Mouse (Mus musculus) liver, adult 2 months (tissue): Measurements from ENCODE around the gene Psen2. TPM values are rescaled to one million over a fixed set of nuclear protein-coding genes. Genes with fewer than 3 reads are reported as not detected.
A peak's percentile ranks its signal among the peaks of the same experiment; 100 is the strongest.

Source experiments
- DNase-seq: peaks from one replicate; pipeline ENCODE4 v3.0.0-alpha.2; 2011; ENCODE audit warnings: low read depth, low spot score; ENCODE audit errors: extremely low read depth
- H3K27ac ChIP-seq: fragments of 200-500 bp; replicated peaks from 2 replicates; pipeline ENCODE4 v1.5.1; 2012; ENCODE audit warnings: low read depth, mild to moderate bottlenecking, control low read depth, inconsistent platforms, low read length; ENCODE audit not compliant: insufficient read depth
- H3K27me3 ChIP-seq: fragments of 200-500 bp; 2 replicates; pipeline ENCODE4 v1.6.1; 2012; ENCODE audit warnings: mild to moderate bottlenecking, moderate library complexity, low read length, inconsistent platforms; ENCODE audit not compliant: control insufficient read depth, insufficient read depth
- H3K36me3 ChIP-seq: fragments of 200-500 bp; 2 replicates; pipeline ENCODE4 v1.6.1; 2012; ENCODE audit warnings: low read length, inconsistent platforms; ENCODE audit not compliant: control insufficient read depth, insufficient read depth
- H3K4me1 ChIP-seq: fragments of 200-500 bp; 2 replicates; pipeline ENCODE4 v1.6.1; 2011; ENCODE audit warnings: low read length; ENCODE audit not compliant: control insufficient read depth, insufficient read depth
- H3K4me3 ChIP-seq: fragments of 200-500 bp; 2 replicates; pipeline ENCODE4 v1.5.1; 2011; ENCODE audit warnings: low read depth, mild to moderate bottlenecking, control low read depth, low read length, moderate library complexity; ENCODE audit not compliant: insufficient read depth
- H3K79me2 ChIP-seq: fragments of 200-500 bp; 2 replicates; pipeline ENCODE4 v1.6.1; 2012; ENCODE audit warnings: inconsistent platforms, mild to moderate bottlenecking, low read length, moderate library complexity; ENCODE audit not compliant: control insufficient read depth, insufficient read depth
- H3K9ac ChIP-seq: fragments of 200-500 bp; 2 replicates; pipeline ENCODE4 v1.6.1; 2012; ENCODE audit warnings: low read depth, mild to moderate bottlenecking, control low read depth, inconsistent platforms, low read length
- CTCF ChIP-seq: fragments of 200-500 bp; IDR thresholded peaks from 2 replicates; pipeline ENCODE4 v1.5.1; 2011; ENCODE audit warnings: low read depth, low read length, control low read depth
- POLR2A ChIP-seq: fragments of 200-500 bp; IDR thresholded peaks from 2 replicates; pipeline ENCODE4 v1.6.1; 2011; ENCODE audit warnings: low read length, control low read depth; ENCODE audit not compliant: insufficient read depth; ENCODE audit errors: extremely low read depth
- WGBS: fragments of 180-500 bp; shearing (Covaris S2); methylation state at CpG from one replicate; pipeline ENCODE4 v1.1.7; 2018; 5-methylcytosine and 5-hydroxymethylcytosine counted together
- polyA plus RNA-seq: library from polyadenylated mRNA; depleted of rRNA; stranded (reverse); fragments of >200 nt; gene quantifications from 2 replicates; pipeline ENCODE4 v1.2.3, GENCODE M21; 2012
- total RNA-seq: library from RNA; depleted of rRNA; stranded (reverse); fragments of >200 nt; gene quantifications from 2 replicates; pipeline ENCODE4 v1.2.3, GENCODE M21; 2014

The Psen2 gene
- total and polyA plus RNA-seq, 2 experiments: 256 to 711 TPM

DNA sequence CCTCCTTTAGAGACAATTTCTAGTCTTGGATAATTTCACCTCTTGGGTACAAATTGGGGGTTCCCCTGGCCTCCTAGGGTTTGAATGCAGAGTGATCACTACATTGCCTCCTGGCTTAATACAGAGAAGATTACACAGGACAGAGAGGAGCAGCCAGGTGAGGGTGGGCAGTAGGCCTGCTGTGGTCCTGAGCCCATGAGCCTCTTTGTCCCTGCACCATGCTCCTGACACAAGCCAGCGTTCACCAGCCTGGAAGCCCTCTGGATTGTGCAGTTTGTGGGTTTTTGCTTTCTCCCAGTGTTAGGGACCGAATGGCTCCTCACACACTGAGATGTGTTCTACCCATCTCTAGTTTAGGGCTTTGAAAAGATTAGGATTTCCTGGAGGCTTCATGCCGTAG, 1.8 kb downstream of the Psen2 start:
- H3K79me2 ChIP-seq: no peaks in the 10 kb centered on the region
- no peaks in the 10 kb centered on the region for H3K27me3 ChIP-seq
- peaks cover 4% of the 10 kb centered on the region for H3K4me1 ChIP-seq
- no peak overlapping the region for H3K27ac ChIP-seq
- no peak for TF ChIP-seq POLR2A
- TF ChIP-seq CTCF: no peak
- no peak for DNase-seq
- 84% methylated on average over 3 of the region's 3 CpGs for WGBS
- H3K4me3 ChIP-seq: no peak overlapping the region
- H3K9ac ChIP-seq: no peak overlapping the region
- no peaks in the 10 kb centered on the region for H3K36me3 ChIP-seq

GRCm38 (mm10) chr1:180260886-180261285, 2.4 kb downstream of the Psen2 start:
- 75% methylated on average over 2 of the region's 2 CpGs for WGBS
- TF ChIP-seq CTCF: no peak
- no peak for TF ChIP-seq POLR2A
- H3K27ac ChIP-seq: no peak overlapping the region
- H3K27me3 ChIP-seq: no peaks in the 10 kb centered on the region
- peak; percentile 45 for DNase-seq
- H3K4me3 ChIP-seq: no peak overlapping the region
- no peak overlapping the region for H3K9ac ChIP-seq
- H3K79me2 ChIP-seq: no peaks in the 10 kb centered on the region
- no peaks in the 10 kb centered on the region for H3K36me3 ChIP-seq
- peaks cover 4% of the 10 kb centered on the region for H3K4me1 ChIP-seq

- Histone ChIP-seq H3K4me1 (peaks cover 6% of the 10 kb centered on the region), H3K27me3 (no peaks in the 10 kb centered on the region), H3K9ac (no peak overlapping the region), H3K27ac (no peak overlapping the region), H3K79me2 (peaks cover under 1% of the 10 kb centered on the region; the same call in 1 of the 2 replicates), H3K4me3 (no peak overlapping the region), H3K36me3 (no peaks in the 10 kb centered on the region)
- no peak for DNase-seq
- 92% methylated on average over 2 of the region's 2 CpGs for WGBS
- TF ChIP-seq CTCF: no peak
- no peak for TF ChIP-seq POLR2A
Measured at GRCm38 (mm10) chr1:180259753-180260152, 3.5 kb downstream of the Psen2 start.

- H3K79me2 ChIP-seq: peaks cover 6% of the 10 kb centered on the region; the same call in 1 of the 2 replicates
- no peak overlapping the region for H3K4me3 ChIP-seq
- WGBS: 95% methylated on average over 6 of the region's 6 CpGs
- no peak overlapping the region for H3K27ac ChIP-seq
- TF ChIP-seq POLR2A (no peak), CTCF (no peak)
- no peak overlapping the region for H3K9ac ChIP-seq
- no peaks in the 10 kb centered on the region for H3K27me3 ChIP-seq
- no peak for DNase-seq
- no peaks in the 10 kb centered on the region for H3K36me3 ChIP-seq
- H3K4me1 ChIP-seq: peaks cover 4% of the 10 kb centered on the region; the same call in 1 of the 2 replicates
Measured at GRCm38 (mm10) chr1:180257446-180257845, 5.8 kb downstream of the Psen2 start.

GRCm38 (mm10) chr1:180256866-180257265, 6.4 kb downstream of the Psen2 start:
- Histone ChIP-seq H3K4me1 (peaks cover 4% of the 10 kb centered on the region; the same call in 1 of the 2 replicates), H3K36me3 (no peaks in the 10 kb centered on the region), H3K79me2 (peaks cover 6% of the 10 kb centered on the region; the same call in 1 of the 2 replicates), H3K27me3 (no peaks in the 10 kb centered on the region), H3K9ac (peak overlapping the region; percentile 65; the same call in 1 of the 2 replicates), H3K27ac (peak overlapping the region; percentile 79), H3K4me3 (peak overlapping the region; percentile 79)
- peak; percentile 42 for DNase-seq
- 12% methylated on average over 4 of the region's 4 CpGs for WGBS
- TF ChIP-seq POLR2A: no peak
- no peak for TF ChIP-seq CTCF

DNA sequence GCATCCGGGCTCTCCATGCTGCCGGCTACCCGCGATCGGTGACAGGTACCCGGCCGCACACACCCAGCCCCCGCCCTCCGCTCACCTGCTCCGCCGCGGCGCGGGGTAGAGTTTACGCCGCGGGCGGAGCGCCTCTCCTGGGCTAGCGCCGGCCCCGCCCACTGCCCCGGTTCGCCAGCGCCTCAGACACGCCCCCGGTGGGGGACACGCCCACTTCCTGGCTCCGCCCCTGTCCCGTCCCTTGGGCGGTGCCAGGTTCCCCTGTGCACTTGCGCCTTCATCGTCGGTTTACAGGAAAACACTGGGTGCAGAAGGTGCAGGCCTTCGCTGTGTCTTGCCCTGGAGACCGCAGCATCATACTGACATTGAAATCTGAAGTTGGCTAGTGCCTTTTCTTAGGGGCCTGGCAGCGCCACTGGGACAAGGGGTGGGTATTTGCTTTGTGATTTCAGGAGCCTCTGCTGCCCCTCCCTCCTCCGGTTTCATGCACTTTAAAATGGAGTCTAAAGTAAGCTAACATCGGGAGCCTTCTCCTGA, 7.0 kb downstream of the Psen2 start:
- whole genome bisulfite sequencing: under 1% methylated on average over 38 of the region's 39 CpGs
- Histone ChIP-seq H3K36me3 (no peaks in the 10 kb centered on the region), H3K27me3 (no peaks in the 10 kb centered on the region), H3K9ac (peak overlapping the region; percentile 84), H3K27ac (peak overlapping the region; percentile 84), H3K4me3 (peak overlapping the region; percentile 79), H3K79me2 (peaks cover 6% of the 10 kb centered on the region; the same call in 1 of the 2 replicates), H3K4me1 (0 out of 2 replicates have a peak, but pooled peaks cover 4% of the 10 kb centered on the region)
- DNase-seq: peak; percentile 82
- TF ChIP-seq CTCF: no peak
- TF ChIP-seq POLR2A: peak; percentile 81
